Mouse (Mus musculus) gastrocnemius, postnatal 10 days (tissue): Measurements from ENCODE around the gene Frmpd2. TPM values are rescaled to one million over a fixed set of nuclear protein-coding genes. Genes with fewer than 3 reads are reported as not detected.
A peak's percentile ranks its signal among the peaks of the same experiment; 100 is the strongest.
"Not testable (repeated sequence)": the region's sequence is repeated elsewhere in the genome, so short reads cannot be mapped to it uniquely, and the experiment has no call there.

Source experiments
- DNase-seq: peaks from one replicate; pipeline ENCODE4 v3.0.0; 2021; ENCODE audit warnings: mixed read lengths
- long read RNA-seq, 2 experiments: library from polyadenylated mRNA; stranded (forward); transcript quantifications; one replicate each; pipeline ENCODE4 v2.0.0; 2021
- total RNA-seq, 2 experiments: library from RNA; stranded (reverse); gene quantifications; 2 replicates each; pipeline ENCODE4 v1.2.3; 2021

Frmpd2 gene
- total RNA-seq: under 1 TPM in 1 of 2 experiments, not detected in 1; 0.23 TPM
- long read RNA-seq, experiment 1: 0 reads
- long read RNA-seq, experiment 2: 0 reads

DNA sequence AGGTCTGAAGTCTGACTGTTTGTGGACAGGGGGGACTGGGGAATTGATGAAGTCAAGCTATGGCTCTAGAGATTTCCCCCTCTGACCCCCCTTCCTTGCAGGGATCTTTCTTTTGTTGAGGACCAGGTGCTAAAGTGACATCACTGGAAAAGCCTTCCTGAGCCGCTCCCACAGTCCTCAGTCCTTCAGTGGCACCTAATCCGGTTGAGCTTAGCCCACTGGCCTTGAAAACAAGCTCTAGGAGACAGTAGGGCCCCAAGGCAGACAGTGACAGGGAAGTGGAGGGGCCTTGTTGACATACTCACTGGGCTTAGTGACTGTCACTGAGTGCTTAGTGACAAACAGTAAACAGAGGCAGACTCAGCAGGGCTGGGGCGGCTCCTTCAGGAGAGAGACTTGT lies at the start of gene Frmpd2:
Gene Frmpd2 (plus strand): TSS at position 366 of the 400 bp plus-strand sequence.
- DNase-seq: no peak

DNA sequence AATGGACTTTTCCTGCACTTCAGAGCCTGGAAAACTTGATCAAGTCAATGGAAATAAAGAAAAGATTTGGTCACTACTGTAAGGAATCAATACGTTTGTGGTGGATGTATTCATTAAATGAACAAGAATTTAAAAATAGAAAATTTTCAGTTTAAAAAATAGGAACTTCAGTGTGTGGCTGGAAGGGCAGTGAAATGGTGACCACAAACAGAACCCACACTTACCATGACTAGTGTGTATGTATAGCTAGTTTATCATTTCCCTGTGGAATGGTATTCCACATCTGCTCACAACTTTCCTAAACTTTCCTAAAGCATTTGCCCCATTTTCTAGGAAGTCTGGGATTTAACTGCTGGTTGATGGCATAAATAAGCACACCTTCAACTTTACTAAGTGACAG lies 48.5 kb upstream of the Frmpd2 start:
- no peak for DNase-seq

DNA sequence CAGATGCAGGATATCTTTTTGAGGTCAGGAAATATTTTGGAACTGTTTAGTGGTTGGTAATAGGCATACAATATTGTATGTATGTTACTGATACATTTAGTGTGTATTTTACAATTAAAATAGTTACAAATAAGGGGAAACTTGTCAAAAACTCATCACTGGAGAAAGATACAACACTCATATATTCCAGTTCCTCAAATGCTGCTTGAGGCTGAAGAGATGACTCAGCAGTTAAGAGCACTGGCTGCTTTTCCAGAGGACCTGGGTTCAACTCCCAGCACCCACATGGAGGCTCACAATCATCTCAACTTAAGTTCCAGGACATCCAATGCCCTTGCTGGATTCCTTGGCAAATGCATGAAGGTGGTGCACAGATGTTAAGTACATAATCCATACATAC lies 47.4 kb upstream of the Frmpd2 start:
- DNase-seq: no peak

DNA sequence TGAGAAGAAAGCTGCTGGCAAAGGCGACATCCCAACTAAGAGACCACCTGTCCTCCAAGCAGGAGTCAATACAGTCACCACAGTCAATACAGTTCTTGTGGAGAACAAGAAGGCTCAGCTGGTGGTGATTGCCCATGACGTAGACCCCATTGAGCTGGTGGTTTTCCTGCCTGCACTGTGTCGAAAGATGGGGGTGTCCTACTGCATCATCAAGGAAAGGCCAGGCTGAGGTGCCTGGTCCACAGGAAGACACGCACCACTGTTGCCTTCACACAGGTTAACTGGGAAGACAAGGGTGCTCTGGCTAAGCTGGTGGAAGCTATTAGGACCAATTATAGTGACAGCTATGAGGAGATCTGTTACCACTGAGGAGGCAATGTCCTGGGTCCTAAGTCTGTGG lies 39.0 kb upstream of the Frmpd2 start:
- not testable (repeated sequence) for DNase-seq

DNA sequence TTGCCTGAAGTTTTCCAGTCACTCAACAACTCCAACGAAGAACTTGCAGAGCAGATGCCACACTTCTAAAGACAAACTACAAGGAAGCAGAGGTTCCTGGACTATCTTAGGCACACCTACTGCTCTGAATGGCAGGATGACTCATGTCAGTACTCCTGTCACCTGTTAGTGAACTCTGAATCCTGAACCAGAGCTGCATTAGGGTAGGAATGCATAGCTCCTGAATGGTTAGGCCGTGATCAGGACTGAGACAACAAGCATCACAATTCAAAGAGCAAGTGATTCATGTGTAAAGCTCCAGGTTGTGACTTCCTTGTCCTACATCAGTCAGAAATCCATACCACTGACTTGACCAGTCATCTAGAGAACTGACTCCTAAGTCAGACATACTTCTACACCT lies 27.7 kb upstream of the Frmpd2 start:
- no peak for DNase-seq

DNA sequence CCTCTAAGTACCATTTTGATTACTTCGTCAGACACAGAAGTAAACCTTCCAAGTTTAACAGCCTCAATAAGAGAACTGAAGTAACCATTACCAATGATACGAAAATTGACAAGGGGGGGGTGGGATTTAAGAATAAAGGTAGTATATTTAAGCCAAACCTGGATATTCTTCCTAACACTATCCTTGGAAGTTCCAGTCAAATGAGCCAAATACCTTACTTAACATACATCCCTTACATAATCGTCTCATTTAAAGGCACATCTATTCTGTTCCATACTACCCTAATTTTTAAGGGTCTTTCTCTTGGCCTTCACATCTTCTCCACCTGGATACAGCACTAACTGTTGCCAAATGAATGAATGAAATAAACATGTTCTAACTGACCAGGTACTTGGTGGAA lies 25.5 kb upstream of the Frmpd2 start:
- no peak for DNase-seq

DNA sequence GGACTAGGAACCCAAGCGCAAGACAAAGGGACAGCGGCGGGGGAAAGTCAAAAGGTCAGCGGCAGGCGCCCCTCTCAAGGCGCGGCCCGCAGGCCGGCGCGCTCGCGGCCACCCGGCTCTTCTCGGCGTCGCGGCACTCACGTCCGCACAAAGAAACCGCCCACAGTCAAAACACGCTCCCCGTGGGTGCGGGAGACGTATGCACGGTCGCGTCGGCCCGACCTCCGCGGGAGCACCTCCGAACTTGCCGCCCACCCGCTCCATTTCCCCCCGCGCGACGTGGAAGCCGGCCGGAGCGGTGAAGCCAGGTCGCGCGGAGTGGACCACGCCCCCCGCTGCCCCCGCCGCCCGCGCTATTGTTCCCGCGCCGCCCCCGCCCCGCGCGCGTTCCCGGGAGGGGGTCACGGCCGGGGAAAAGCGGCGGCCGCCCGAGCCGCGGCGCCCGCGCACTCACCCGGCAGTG lies 24.9 kb upstream of the Frmpd2 start:
- DNase-seq: no peak

DNA sequence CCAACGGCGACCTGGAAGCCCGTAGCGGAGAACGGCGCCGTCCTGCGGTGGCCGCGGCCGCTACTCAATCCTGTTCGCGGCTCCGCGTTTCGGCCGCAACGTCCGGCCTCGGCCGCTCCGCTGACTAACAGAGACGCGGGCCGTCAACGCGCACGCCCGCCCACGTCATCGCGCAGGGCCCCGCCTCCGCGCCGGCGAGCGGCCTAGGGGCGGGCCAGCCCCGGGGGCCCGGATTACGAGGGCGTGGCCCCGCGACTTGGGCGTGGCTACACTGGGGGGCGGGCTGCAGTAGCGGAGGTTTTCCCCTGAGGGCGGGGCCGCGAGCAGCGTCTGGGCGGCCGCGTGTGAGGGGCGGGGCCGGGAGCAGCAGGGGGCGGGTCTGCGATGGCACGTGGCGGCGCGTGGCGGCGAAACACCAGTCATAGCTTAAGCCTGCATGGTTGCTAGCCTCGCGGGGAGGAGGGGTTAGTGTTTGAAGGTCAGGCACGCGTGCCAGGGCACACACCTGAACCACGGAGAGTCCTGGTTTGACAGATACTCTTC lies 24.4 kb upstream of the Frmpd2 start, which contains the start of gene Mapk8:
Gene Mapk8 (minus strand): TSS at position 132 of the 543 bp plus-strand sequence.
- DNase-seq: peak; percentile 99

DNA sequence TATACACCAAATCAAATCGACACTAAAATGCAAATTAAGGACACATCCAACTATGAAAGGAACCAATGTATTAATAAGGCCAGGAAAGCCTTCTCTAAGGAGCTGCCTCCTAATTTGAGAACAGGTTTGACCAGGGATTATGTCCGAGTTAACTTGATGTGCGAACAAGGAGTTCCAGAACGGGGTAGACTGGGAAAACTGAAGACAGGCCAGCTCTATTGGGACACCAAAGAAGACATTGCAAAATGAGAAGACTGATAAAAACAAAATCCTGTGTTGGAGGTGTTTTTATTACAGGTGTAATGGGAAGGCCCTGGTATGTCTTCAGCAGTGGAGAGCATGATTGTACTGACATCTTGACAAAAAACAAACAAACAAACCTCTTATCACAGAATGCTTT lies 23.2 kb upstream of the Frmpd2 start:
- no peak for DNase-seq

DNA sequence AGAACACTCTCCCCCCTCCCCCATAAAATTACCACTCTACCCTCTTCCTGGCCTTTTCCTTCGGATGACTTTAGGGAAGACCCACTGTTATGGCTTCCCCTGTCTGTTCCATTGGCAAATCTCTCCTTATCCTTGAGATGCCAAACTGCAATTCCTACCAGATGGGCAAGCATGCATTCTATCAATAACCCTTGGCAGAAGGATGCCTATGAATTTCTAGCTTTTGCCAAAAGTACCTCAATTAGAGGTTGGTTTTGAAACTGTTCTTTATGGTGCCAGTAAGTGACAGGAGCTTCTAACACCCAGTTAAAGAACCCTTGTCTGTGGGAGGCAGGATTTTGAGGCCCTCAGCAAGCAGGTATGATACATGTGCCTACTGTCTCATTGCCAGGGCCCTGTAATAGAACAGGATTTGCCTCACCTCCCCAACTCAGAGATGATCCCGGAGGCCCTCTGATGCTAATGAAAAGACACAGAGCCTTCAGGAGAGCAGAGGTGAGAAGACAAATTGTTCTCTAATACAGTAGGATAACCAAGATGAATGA lies 22.1 kb upstream of the Frmpd2 start:
- no peak for DNase-seq

DNA sequence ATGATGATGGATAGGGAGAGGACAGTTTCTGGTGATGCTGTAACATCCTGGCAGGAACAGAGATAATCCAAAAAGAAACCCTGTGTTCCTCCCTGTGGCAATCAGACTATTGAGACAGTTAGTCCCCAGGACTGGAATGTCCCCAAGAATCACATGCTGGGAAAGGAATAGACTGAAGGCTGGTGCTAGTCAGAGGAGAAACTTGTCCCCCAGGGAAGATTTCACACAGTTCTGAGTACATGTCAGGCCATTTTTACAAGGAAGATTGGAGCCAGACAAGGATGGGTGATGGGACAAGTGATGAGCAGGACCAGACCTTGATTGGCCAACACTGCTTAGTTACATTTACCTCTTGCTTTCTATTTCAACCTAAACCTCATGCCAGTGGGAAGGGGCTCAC lies 21.2 kb upstream of the Frmpd2 start:
- DNase-seq: no peak

DNA sequence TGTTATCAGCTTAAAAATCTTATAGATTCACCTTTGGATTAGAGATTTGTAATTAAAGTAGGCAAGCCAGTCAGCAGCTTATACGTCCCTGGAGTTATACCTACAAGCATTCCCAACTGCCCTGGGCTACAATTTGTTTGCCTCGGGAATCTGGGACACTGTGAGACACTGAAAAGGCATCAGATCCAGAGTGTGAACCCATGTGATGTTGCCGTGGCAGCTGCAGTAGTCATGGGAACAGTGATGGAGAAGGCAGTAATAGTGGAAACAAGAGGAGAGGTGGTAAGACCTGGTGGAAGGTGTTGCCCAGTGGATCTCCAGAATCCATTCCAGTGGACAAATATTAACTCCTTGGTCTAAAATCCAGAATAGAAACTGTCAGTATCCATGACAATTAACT lies 7.8 kb upstream of the Frmpd2 start:
- DNase-seq: no peak

DNA sequence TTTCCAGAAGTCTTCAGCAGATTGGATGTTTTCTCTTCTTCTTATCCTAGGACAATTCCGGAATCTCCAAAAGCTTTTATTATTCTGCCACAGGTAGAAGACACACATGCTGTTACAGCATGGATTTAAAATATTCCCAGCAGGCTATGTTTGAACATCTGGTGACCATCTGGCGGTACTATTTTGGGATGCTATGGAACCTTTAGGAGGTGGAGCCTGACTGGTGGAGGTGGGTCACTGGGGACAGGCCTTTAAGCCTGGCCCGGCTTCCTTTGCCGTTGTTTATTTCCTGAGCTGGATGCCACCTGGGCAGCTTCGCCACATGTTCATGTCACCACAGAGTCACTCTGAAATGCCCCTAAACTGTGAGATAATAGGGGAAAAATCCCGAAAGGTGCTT lies 3.7 kb upstream of the Frmpd2 start:
- DNase-seq: no peak

DNA sequence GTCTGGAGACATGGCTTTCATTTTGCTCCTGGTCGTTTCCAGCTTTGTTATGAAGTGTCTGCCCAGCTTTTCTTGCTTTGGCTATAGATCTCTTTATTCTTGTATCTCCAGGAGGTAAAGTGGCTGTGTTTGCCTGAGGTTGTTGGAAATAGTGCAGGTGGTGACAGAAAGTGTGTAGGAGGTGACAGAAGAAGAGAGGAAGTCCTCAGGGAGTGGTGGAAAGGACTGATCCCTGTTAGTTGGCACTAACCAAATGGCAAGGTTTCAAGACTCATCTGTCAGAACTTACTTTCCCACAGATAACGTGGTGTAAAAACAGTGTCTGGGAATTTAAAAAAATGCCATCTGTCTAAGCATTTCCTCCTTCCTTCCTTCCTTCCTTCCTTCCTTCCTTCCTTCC lies 3.0 kb downstream of the Frmpd2 start:
- DNase-seq: no peak

DNA sequence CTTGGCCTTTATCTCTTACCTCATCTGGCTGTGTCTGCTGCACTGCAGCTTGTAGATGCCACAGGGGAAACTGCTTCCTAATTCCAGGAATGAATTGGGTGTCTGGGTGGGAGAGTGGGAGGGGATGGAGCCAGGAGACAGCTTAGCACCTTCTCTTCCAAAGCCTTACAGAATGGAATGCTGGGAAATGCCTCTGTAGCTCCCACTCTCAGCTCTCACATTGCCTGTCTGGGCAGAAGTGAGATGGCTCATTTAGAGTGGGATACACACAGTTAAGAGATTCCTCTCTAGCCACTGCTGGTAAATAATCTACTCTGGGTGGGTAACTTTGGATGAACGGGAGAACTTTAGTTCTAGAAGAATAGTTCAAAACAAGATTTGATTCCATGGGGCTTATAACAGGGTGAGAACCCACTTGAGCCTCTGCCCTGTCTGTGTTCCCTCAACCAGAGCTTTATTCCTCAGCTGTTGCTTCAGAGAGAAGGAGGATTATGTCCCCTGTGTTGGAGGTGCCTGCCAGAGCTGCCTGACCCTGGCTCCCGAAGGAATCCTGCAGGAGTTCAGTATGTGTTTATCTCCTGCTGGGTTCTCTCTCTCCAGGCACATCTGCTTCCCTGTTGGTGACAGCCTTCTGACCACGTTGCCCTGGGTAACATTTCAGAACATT lies 4.7 kb downstream of the Frmpd2 start:
- DNase-seq: no peak

DNA sequence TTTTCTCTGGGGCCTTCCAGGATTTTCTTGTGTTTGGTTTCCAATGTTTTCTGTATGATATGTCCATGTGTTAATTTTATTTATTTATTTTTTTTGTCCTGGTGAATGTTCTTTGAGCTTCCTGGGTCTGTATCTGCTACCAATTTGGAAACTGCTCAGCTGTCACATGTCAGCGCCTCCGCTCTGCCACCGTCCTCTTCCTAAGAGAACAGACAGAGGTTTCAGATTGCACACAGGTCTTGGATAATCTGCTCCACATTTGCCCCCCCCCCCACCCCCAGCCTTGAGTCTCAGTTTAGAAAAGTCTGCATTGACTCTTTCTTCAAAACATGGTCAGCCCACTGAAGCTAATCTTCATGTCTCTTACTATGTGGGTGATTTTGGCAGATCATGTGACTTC lies 10.5 kb downstream of the Frmpd2 start:
- no peak for DNase-seq

DNA sequence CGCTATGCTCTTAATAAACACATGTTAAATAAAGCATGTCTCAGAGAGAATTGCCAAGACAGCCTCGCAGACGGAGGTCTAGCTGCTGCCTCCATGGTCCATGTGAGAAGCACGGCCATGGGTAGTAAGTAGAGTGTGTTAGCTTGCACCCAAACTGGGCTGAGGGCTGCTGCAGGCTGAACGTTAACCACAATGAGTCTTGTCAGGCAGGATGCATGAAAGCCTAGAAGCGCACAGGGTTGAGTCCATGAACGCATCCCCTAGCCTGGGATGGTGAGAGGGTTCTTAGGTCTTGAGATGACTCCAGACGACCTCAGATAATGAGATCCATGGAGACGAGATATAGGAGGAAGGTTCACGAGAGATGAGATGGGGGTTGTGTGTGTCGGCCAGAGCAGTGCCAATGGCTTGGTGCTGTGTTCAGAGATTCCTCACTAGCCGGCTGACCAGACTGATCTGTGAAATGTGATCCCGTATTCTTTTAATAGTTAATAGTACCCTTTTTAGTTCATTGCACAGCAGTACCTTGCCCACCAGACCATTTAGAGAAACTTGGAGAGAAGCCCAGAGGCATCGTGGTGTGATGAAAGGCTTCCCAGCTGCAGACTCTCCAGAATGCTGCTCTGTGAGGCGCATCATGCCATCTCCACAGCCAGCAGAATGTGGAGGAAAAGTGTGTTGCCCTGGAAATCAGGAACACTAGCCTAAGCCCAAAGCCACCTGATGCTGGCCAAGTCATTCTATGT lies 16.5 kb downstream of the Frmpd2 start:
- DNase-seq: no peak

DNA sequence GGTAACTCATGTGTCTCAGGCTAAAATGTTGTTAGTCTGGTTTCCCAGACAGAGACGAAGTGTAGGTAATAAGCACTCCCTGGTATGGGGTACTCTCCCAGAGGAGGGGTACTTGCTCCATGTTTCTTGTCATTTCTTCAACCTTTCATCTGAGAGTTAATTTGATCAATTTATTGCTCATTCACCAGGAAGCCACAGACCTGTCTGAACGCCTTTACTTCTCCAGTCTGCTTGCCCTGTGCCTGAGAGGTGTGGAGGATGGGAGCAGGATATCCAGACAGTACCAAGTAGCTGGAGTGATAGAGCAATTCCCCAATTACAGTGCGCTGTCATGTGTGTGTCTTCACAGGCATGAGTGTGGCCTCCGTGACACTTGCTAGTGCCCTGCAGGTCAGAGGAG lies 23.7 kb downstream of the Frmpd2 start:
- DNase-seq: no peak

DNA sequence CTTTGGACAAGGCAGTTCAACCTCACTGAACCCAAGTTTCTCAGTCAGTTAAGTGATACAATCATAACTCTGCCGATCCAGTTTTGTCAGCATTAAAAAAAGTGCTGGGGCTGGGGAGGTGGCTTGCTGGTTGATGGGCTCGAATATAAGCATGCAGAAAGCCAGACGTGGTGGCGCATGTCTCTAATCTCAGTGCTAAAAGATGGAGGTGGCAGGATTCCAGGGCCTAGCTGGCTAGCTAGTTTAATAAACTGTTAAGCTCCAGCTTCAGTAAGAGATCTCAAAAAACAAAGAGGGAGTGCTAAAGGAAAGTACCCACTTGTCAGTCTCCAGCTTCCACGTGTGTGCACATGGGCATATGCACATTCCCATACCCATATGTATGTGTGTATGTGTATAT lies 25.9 kb downstream of the Frmpd2 start:
- DNase-seq: no peak

DNA sequence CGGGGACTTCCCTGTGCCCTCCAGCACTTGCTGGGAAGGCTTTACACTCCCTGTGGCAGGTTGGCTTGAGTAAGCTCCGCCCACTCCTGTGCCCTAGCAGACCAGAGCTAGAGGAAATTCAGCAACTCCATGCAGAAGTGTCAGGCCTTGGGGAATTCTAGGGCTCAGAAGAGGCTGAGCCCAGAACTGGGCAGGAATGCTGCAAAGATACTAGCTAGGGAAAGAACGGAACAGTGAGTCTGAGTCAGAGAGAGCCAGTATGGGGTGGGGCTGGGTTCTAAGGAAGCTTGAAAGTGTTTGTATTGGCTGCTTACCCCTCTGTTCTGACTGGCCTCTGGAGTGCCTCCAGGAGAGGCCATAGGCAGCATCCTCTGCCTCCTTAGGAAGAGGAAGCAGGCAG lies 27.4 kb downstream of the Frmpd2 start:
- no peak for DNase-seq

DNA sequence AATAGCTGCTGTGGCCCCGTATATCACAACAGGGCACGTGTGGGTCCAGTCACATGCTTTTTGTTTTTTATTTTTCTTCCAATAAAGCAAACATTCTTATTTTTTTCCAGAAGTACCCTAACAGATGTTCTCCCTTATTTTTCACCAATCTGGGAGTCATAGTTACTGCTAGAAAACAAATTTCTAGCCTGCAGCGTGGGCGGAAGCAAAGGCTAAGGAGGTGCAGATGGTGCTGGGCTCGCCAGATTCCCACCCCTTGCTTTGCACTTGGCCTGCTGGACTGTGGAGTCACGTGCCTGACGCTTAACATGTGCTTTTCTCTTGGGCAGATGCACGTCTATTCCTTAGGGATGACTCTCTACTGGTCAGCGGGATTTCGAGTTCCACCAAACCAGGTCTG lies 29.1 kb downstream of the Frmpd2 start:
- DNase-seq: peak; percentile 34

DNA sequence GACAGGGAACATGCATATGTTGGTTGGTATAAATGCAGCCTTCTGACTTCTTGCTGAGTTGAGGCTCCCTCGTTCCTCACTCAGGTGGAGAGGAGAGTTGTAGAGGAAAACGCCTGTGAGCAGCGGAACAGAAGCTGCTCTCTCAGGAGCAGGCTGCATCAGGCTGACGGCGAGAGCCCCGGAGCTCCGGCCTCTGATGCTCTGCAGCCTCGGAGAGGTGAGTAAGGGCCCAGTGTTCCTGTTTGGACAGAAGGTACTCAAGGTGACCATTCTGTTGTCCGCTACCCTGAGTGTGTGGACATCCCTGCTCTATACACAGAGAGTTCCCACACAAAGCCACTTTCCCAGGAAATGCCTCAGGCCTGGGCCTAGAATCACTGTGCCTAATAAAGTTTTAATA lies 31.8 kb downstream of the Frmpd2 start:
- no peak for DNase-seq

DNA sequence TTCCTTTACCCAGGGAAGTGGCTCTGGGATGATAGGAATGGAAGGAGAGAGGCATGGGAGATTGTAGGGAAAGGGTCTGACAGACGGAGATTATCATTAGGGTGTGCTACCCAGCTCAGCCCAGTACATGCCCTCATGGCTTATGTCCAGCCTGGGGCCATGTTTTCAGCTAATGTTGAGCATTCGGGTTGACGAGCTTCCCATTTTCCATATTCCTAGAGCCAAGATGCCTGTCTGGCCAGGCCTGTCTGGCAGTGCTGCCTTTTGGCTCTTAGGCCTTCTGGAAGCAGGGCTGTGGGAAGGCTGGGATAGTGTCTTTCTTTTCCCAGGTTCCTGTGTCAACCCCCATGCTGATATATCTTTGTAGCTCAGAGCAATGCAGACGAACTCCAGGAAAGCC lies 35.2 kb downstream of the Frmpd2 start:
- DNase-seq: peak; percentile 16
